Mouse (Mus musculus) midbrain, embryonic 15.5 days (tissue): ENCODE results near the gene Syt14. TPM values are rescaled to one million over a fixed set of nuclear protein-coding genes. Genes with fewer than 3 reads are reported as not detected.

Source experiments
- ATAC-seq: fragments of 200-750 bp; cut with Nextera tagmentation; replicated peaks from 2 replicates; pipeline ENCODE4 v1.8.0; 2017; ENCODE audit warnings: moderate TSS enrichment
- H3K27ac ChIP-seq: fragments of 300-500 bp; sonication (generic); 2 replicates; pipeline ENCODE4 v1.5.1; 2015; ENCODE audit warnings: mild to moderate bottlenecking, inconsistent platforms
- H3K27me3 ChIP-seq: fragments of 300-500 bp; sonication (generic); replicated peaks from 2 replicates; pipeline ENCODE4 v1.6.1; 2015; ENCODE audit warnings: inconsistent platforms
- H3K36me3 ChIP-seq: fragments of 300-500 bp; sonication (generic); replicated peaks from 2 replicates; pipeline ENCODE4 v1.6.1; 2015; ENCODE audit warnings: inconsistent platforms
- H3K4me1 ChIP-seq: fragments of 300-500 bp; sonication (generic); 2 replicates; pipeline ENCODE4 v1.6.1; 2015; ENCODE audit warnings: inconsistent platforms
- H3K4me2 ChIP-seq: fragments of 300-500 bp; sonication (generic); 2 replicates; pipeline ENCODE4 v1.6.1; 2015; ENCODE audit warnings: inconsistent platforms, mild to moderate bottlenecking, moderate library complexity
- H3K4me3 ChIP-seq: fragments of 300-500 bp; sonication (generic); 2 replicates; pipeline ENCODE4 v1.5.1; 2015; ENCODE audit warnings: mild to moderate bottlenecking, inconsistent platforms
- H3K9ac ChIP-seq: fragments of 300-500 bp; sonication (generic); 2 replicates; pipeline ENCODE4 v1.6.1; 2015; ENCODE audit warnings: mild to moderate bottlenecking, inconsistent platforms
- H3K9me3 ChIP-seq: fragments of 300-500 bp; sonication (generic); 2 replicates; pipeline ENCODE4 v1.6.1; 2016; ENCODE audit warnings: inconsistent platforms
- WGBS: fragments of 180-500 bp; shearing (Covaris S2); methylation state at CpG from one replicate; pipeline ENCODE4 v1.1.7; 2015; ENCODE audit warnings: mixed read lengths; 5-methylcytosine and 5-hydroxymethylcytosine counted together
- polyA plus RNA-seq: library from polyadenylated mRNA; unstranded; fragments of >200 nt; fragmentation: Nextera tagmentation; extraction: Ambion mirVana; gene quantifications from 2 replicates; pipeline ENCODE4 v1.2.1, GENCODE M21; 2015

Gene Syt14
- polyA plus RNA-seq, 1 experiment from 2014 or later = 9.1 TPM

DNA sequence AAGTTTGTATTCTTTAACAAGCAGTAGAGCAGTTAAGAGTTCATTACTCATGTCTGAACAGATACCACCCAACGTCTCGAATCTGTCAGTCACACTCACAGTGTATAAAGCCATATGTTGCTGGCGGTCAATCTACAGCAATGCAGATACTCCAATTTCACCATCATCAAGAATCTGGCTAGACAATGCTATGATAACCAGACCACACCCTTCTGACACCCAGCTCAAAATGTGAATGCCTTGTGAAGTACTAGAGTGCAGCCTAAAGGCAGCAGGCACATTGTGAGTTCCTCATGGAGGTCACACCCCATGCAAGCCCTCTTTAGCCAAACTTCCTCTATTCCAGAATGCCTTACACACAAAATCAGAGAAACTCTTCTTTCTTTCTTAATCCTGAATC is 53.9 kb downstream of the Syt14 start:
- Histone ChIP-seq H3K27ac (no peak overlapping the region), H3K36me3 (no peaks in the 10 kb centered on the region), H3K9ac (no peak overlapping the region), H3K27me3 (no peaks in the 10 kb centered on the region), H3K9me3 (no peaks in the 10 kb centered on the region), H3K4me1 (no peaks in the 10 kb centered on the region), H3K4me3 (no peak overlapping the region), H3K4me2 (no peak overlapping the region)
- WGBS = 88% methylated on average over 3 of the region's 3 CpGs
- no peak for ATAC-seq

DNA sequence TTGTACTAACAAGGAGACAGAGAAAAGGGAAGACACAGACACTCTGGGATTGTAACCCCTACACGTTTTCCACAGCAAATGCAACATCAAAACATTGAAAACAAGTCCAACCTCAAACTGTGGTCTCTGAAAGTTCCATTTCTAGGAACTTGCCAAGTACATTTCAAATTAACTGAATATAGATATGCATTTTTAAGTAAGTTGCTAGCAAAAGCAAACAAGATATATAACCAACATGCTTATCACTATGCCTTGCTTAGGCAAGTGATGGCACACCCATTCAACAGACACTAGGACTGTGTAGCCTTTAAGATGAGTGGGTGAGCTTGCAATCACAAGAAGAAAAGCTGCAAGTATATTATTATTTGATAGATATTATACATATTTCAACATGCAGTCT is 54.5 kb downstream of the Syt14 start:
- no peak for ATAC-seq
- 68% methylated on average over 1 of the region's 1 CpGs for WGBS

DNA sequence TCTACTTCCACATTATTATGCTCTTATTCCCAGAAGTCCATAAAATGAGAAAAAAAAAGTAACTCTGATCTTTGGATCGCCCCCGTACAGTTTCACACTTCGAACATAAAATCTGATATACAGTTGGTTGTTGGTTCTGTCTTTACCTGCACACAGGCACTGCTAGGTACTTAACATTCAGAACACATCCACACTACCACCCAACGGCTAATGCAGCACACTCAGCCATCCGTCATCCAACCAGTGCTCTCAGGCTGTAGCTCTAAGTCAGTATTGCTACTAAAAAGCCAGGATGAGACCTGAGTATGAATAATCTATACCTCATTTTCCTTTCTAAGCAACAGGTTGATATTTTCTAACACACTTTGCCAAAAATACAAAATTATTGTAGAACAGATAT is 73.3 kb downstream of the Syt14 start:
- no peaks in the 10 kb centered on the region for H3K36me3 ChIP-seq
- WGBS = 74% methylated on average over 5 of the region's 5 CpGs
- no peak overlapping the region for H3K27ac ChIP-seq
- no peaks in the 10 kb centered on the region for H3K27me3 ChIP-seq
- no peaks in the 10 kb centered on the region for H3K9me3 ChIP-seq
- ATAC-seq = peak; percentile 69; the same call in 1 of the 2 replicates
- no peaks in the 10 kb centered on the region for H3K4me1 ChIP-seq
- no peak overlapping the region for H3K9ac ChIP-seq
- H3K4me3 ChIP-seq = no peak overlapping the region
- no peak overlapping the region for H3K4me2 ChIP-seq

More for the DNA sequence above, 54.5 kb downstream of the Syt14 start:
- Histone ChIP-seq H3K4me1 (no peaks in the 10 kb centered on the region), H3K27ac (no peak overlapping the region), H3K36me3 (no peaks in the 10 kb centered on the region), H3K4me3 (no peak overlapping the region), H3K27me3 (no peaks in the 10 kb centered on the region), H3K9ac (no peak overlapping the region), H3K4me2 (no peak overlapping the region), H3K9me3 (no peaks in the 10 kb centered on the region)

DNA sequence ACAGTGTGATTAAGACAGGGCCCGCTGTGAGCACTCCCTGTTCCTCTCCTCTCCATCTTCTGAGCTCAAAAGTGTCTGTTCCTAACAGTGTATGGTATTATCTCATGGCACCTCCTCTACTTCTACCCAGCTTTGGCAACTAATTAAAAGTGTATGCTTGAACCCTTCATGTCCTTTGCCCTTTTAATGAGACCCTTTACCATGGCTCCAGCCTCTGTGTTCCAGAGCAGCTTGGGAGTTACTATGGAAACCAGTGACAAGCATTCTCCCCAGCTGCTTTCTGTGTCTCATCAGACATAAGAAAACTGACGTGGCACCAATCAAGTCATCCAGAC is 87.8 kb downstream of the Syt14 start:
- Histone ChIP-seq H3K27me3 (no peaks in the 10 kb centered on the region), H3K9ac (no peak overlapping the region), H3K36me3 (no peaks in the 10 kb centered on the region), H3K4me1 (peaks cover 6% of the 10 kb centered on the region), H3K4me2 (no peak overlapping the region), H3K9me3 (no peaks in the 10 kb centered on the region), H3K4me3 (no peak overlapping the region), H3K27ac (peak overlapping the region; percentile 79)
- peak; percentile 85 for ATAC-seq
- WGBS = 18% methylated on average over 2 of the region's 2 CpGs

DNA sequence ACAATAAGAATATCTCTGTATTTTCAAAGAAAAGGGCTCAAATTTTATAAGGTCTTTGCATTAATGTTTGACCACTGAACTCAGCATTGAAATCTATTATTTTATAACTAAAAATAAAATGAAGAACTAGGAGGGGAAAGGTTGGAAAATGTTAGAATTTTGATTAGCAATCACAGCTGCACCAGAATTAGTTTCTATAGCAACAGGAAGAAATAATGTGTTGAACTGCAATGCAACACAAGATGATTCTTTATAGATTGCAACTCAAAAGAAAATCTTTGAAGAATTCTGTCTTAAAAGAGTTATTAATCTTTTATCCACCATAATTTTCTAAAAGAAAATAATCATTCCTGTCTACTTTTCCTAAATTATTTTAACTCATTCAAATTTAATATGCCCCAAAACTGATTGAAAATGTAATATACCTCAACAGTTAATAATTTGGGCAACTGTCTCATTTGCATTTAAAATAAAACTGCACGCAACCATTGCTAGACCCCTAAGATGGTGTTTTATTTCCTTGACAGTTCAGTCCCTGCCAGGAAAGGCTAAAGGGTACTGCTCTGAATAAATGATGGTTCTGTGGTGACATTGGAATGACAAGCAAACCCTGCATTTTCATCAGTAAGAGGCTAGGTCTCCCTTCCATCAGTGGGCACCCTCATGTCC is 88.3 kb downstream of the Syt14 start:
- peak overlapping the region; percentile 79 for H3K27ac ChIP-seq

DNA sequence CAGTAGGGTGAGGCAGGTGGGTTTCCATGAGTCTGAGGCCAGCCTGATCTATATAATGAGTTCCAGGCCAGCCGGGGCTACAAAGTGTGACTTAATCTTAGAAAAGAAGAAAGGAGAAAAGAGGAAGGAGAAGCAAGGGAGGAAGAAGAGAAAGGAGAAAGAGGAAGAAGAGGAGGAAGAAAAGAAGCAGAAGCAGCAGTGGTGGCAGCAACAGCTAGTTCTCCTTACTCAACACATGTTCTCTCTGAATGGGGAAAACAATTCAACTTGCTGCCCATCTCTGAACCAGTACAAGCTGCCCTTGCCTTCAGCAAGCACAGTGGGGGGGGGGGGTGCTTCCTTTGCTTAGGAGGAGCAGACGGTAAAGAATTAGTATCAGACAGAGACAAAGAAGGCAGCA is 96.5 kb downstream of the Syt14 start:
- Histone ChIP-seq H3K4me2 (no peak overlapping the region), H3K4me1 (no peaks in the 10 kb centered on the region), H3K27me3 (no peaks in the 10 kb centered on the region), H3K9ac (no peak overlapping the region), H3K4me3 (no peak overlapping the region), H3K9me3 (no peaks in the 10 kb centered on the region), H3K36me3 (no peaks in the 10 kb centered on the region), H3K27ac (no peak overlapping the region)
- ATAC-seq = no peak
- 62% methylated on average over 2 of the region's 2 CpGs for WGBS

More for the DNA sequence above, 88.3 kb downstream of the Syt14 start:
- Histone ChIP-seq H3K4me3 (no peak overlapping the region), H3K9me3 (no peaks in the 10 kb centered on the region), H3K27me3 (no peaks in the 10 kb centered on the region), H3K9ac (no peak overlapping the region), H3K4me1 (peaks cover 6% of the 10 kb centered on the region), H3K4me2 (no peak overlapping the region), H3K36me3 (no peaks in the 10 kb centered on the region)
- no peak; the same call in 1 of the 2 replicates for ATAC-seq
- 12% methylated on average over 1 of the region's 1 CpGs for WGBS

DNA sequence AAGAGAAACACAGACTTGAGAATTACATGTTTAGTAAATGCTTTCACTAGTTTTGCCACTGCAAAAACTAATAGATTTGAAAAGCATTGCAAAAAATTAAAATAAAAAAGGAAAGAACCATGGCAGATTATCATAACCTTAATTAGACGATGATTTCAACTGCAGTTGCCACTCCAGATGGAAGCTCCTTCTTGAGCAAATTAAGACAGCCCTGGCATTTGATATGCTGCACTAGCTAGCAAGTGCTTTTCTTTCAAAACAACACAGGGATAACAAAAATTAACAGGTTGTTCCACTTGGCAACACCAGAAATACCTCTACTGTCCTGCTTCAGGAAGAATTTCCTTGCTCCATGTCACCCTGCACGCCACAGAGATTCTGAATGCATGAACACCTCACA is 97.6 kb downstream of the Syt14 start:
- H3K4me1 ChIP-seq = no peaks in the 10 kb centered on the region
- no peak overlapping the region for H3K4me3 ChIP-seq
- WGBS = 87% methylated on average over 2 of the region's 2 CpGs
- ATAC-seq = no peak
- no peaks in the 10 kb centered on the region for H3K27me3 ChIP-seq
- H3K36me3 ChIP-seq = no peaks in the 10 kb centered on the region
- H3K27ac ChIP-seq = no peak overlapping the region
- no peak overlapping the region for H3K9ac ChIP-seq
- H3K9me3 ChIP-seq = no peaks in the 10 kb centered on the region
- no peak overlapping the region for H3K4me2 ChIP-seq

DNA sequence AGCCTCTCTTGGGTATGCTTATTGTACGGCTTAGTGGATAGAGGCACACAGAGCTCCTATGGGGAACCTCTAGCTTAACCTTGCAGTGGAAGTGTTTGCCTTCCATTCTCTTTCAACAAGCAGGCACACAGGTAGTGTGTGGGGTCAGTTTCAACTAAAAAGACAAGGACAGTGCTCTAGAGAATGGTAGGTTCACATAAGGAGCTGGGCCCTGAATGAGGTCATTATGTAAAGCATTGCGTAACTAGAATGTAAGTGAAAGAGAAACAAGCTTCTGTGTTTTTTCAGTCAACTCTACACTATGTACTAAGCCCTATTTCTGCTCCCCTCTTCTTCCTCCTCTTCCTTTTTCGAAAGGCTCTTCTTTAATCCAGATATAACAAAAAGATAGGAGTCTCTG is 103.8 kb downstream of the Syt14 start:
- H3K9me3 ChIP-seq = no peaks in the 10 kb centered on the region
- WGBS = 89% methylated on average over 3 of the region's 3 CpGs
- no peak overlapping the region for H3K27ac ChIP-seq
- H3K4me2 ChIP-seq = no peak overlapping the region
- ATAC-seq = no peak
- no peaks in the 10 kb centered on the region for H3K4me1 ChIP-seq
- no peak overlapping the region for H3K9ac ChIP-seq
- no peak overlapping the region for H3K4me3 ChIP-seq
- H3K36me3 ChIP-seq = no peaks in the 10 kb centered on the region
- no peaks in the 10 kb centered on the region for H3K27me3 ChIP-seq

DNA sequence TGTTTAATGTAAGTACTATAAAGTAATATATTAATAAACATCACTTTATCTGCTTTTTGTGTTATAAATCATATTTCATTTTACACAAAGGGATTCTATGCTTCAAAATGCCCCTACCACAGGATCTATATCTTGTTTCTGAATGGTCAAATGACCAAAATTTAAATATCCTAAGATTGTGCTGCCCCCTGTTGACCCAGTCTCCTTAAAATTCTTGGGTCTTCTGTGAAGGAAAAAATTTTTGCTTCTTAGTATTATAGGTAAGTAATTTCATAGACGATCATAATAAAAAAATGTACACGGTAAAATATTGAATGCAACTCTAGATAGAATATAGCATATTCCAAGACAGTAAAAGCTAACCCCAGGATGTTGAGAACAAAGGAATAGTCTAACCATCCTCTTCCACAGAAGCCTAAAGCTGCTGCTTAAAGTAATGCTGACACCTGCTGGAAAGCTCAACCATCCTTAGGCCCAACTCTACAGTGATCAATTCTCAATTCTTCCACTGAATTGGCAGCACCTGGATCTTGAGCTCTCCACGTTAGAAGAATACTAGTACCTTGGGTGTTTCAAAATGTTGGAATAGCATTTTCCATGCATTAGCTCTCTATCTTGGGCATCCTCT is 123.4 kb downstream of the Syt14 start:
- Histone ChIP-seq H3K36me3 (0 out of 2 replicates have a peak, but pooled peaks cover 9% of the 10 kb centered on the region), H3K4me1 (no peaks in the 10 kb centered on the region), H3K4me2 (no peak overlapping the region), H3K9me3 (no peaks in the 10 kb centered on the region), H3K4me3 (no peak overlapping the region), H3K9ac (no peak overlapping the region), H3K27me3 (no peaks in the 10 kb centered on the region), H3K27ac (no peak overlapping the region)
- WGBS = 54% methylated on average over 3 of the region's 3 CpGs
- 0 out of 2 replicates have a peak, but pooled peaks have one; percentile 58 for ATAC-seq

DNA sequence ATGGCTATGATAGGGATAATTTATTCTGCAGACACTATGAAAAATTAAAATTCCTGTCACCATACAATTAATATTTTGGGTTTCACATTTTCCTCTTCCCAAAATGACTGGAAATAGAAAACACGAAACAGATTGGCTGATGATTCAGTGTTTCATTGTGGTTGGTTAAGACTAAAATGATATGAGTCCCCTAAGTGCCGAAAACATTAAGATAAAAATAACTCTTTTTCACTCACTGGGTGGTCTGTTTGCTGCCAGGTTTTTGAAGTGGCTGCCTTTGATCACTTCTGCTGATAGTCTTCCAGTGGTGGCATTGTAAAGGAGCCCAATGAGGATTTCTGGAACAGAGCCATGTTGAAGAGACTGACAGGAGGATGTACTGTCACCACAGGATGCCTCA is 134.1 kb downstream of the Syt14 start:
- Histone ChIP-seq H3K36me3 (peaks cover 8% of the 10 kb centered on the region), H3K9ac (no peak overlapping the region), H3K27me3 (no peaks in the 10 kb centered on the region), H3K27ac (no peak overlapping the region), H3K4me3 (no peak overlapping the region), H3K4me2 (no peak overlapping the region), H3K9me3 (no peaks in the 10 kb centered on the region), H3K4me1 (no peaks in the 10 kb centered on the region)
- 73% methylated on average over 2 of the region's 2 CpGs for WGBS
- no peak for ATAC-seq

DNA sequence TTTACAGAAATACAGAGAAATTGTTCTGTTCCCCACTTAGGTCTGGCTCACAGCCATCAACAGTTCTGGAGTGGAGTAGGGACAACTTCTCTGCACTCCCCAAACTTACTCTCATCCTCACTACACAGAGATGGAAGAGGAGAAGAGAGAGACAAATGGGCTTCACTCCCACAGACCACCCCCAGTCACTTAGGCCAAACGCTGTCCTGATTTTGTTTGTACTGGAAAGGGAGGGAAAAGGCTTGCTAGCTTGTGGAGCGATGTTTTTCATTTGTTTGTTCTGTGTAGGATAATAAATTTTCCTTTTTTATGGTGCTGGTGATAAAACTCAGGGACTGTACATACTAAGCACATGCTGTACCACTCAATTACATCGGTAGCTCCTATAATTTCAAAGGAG is 134.7 kb downstream of the Syt14 start:
- Histone ChIP-seq H3K36me3 (peaks cover 12% of the 10 kb centered on the region), H3K9ac (no peak overlapping the region), H3K4me3 (no peak overlapping the region), H3K4me2 (no peak overlapping the region), H3K9me3 (no peaks in the 10 kb centered on the region), H3K27ac (no peak overlapping the region), H3K4me1 (no peaks in the 10 kb centered on the region), H3K27me3 (no peaks in the 10 kb centered on the region)
- 83% methylated on average over 3 of the region's 3 CpGs for WGBS
- no peak for ATAC-seq

DNA sequence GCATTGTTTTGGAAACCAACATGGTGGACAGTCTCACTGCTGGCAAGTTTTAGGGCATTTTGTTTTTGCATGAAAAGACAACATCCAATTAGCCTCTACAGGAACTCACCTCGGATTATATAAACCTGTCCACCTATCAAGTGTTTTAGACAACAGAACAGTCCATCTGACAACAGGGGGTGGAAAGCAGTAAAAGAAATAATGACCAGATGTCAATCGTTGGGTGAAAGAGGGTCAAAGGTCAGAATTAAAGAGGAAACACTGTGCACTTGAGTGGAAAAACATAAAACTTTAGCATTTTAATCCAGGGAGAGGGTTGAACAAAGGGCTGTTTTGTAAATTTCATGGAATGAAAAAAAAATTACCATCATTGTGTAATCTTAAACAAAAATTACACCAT is 136.8 kb downstream of the Syt14 start:
- 7% methylated on average over 2 of the region's 2 CpGs for WGBS
- no peaks in the 10 kb centered on the region for H3K4me1 ChIP-seq

DNA sequence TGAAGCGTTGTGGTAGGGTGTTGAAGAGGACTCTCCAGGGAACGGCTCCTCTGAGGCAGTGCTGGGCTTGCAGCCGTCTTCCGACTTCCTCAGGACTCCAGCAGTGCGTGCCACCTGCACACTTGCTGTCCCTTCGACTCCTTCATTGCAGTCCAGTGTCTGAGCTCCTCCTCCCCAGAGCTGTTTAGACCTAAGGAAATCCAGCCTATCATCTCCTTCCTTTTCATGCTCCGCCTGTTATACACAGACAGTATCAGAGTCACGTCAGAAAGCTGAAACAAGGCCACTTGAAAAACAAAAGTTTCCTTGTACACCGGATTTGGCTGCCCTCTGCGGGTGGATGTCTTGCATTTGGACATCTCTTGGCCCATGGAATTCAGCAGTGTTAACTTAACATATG is 138.4 kb downstream of the Syt14 start:
- peaks cover 12% of the 10 kb centered on the region for H3K36me3 ChIP-seq
- 60% methylated on average over 10 of the region's 10 CpGs for WGBS
- no peak for ATAC-seq
- no peak overlapping the region for H3K4me3 ChIP-seq
- H3K9ac ChIP-seq = no peak overlapping the region
- H3K27me3 ChIP-seq = no peaks in the 10 kb centered on the region
- no peaks in the 10 kb centered on the region for H3K9me3 ChIP-seq
- H3K4me2 ChIP-seq = no peak overlapping the region
- no peaks in the 10 kb centered on the region for H3K4me1 ChIP-seq
- no peak overlapping the region for H3K27ac ChIP-seq

More for the DNA sequence above, 136.8 kb downstream of the Syt14 start:
- ATAC-seq = no peak
- Histone ChIP-seq H3K9me3 (no peaks in the 10 kb centered on the region), H3K4me3 (no peak overlapping the region), H3K36me3 (peaks cover 12% of the 10 kb centered on the region), H3K4me2 (no peak overlapping the region), H3K9ac (no peak overlapping the region), H3K27ac (no peak overlapping the region), H3K27me3 (no peaks in the 10 kb centered on the region)
